Comparison of ENCODE assay signal across 19 mouse cellular contexts in the genomic region with DNA sequence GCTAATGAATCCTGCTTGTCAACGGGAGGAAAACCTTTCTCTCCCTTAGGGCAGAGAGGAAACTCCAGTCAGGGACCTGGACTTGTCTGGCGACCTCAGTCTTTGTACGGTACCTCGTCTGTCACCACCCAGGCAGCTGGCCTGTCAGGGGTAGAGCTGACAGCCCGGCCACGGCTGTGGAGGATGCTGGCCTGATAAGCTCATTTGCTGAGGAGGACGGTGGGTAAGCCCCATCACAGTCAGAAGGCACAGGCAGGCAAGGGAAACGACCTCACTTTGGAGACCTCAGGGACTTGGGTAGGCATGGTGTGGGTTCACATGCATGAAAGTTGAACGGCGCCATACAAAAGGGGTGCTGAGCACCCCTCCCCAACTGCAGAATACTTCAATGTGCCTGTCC.
DNase-seq lines count a peak whose midpoint lies in the region; ATAC-seq and TF ChIP-seq lines count a peak whose summit lies in the region.
"Had no signal": no experiment of that assay in that cellular context is flagged by ENCODE, and none has a peak within 500 bp of the region (broad histone marks: within the 10 kb centered on the region; RNA-seq: fewer than 3 reads in every experiment).

No protein-coding gene starts in this region.

- no peak overlapping the region for H3K4me2 ChIP-seq in heart, embryonic 11.5 days
- H3K4me2 ChIP-seq in hindbrain, embryonic 16.5 days (ENCODE audit: low read length), result no peak overlapping the region
- H3K4me2 ChIP-seq in midbrain, postnatal 0 days (ENCODE audit: low read depth, low read length, poor library complexity, severe bottlenecking), result no peak overlapping the region
- H3K4me2 ChIP-seq in forebrain, embryonic 11.5 days (ENCODE audit: low read depth, low read length, severe bottlenecking), result no peak overlapping the region
- H3K4me2 ChIP-seq: forebrain, embryonic 13.5 days; limb, embryonic 12.5 days; liver, embryonic 15.5 days had no signal

- peaks cover 11% of the 10 kb centered on the region for H3K4me1 ChIP-seq in heart, embryonic 11.5 days (ENCODE audit: control insufficient read depth, insufficient read depth, low read length)
- H3K4me1 ChIP-seq in hindbrain, embryonic 16.5 days (ENCODE audit: control insufficient read depth, insufficient read depth, low read depth, low read length), result peaks cover 6% of the 10 kb centered on the region; the same call in 1 of the 2 replicates
- no peaks in the 10 kb centered on the region for H3K4me1 ChIP-seq in midbrain, postnatal 0 days (ENCODE audit: insufficient read depth, low read length)
- no peaks in the 10 kb centered on the region; the same call in 1 of the 2 replicates for H3K4me1 ChIP-seq in forebrain, embryonic 11.5 days (replicated peaks; ENCODE audit: control insufficient read depth, insufficient read depth, low read length)
- H3K4me1 ChIP-seq: limb, embryonic 12.5 days; liver, embryonic 15.5 days had no signal

- WGBS in heart, embryonic 11.5 days (ENCODE audit: insufficient replicate concordance), result 12% methylated on average over 10 of the region's 10 CpGs
- 26% methylated on average over 10 of the region's 10 CpGs for WGBS in hindbrain, embryonic 16.5 days
- WGBS in midbrain, postnatal 0 days, result 23% methylated on average over 10 of the region's 10 CpGs
- WGBS in forebrain, embryonic 11.5 days, result 46% methylated on average over 10 of the region's 10 CpGs

- no peak overlapping the region for H3K9ac ChIP-seq in heart, embryonic 11.5 days (ENCODE audit: low read depth, low read length)
- no peak overlapping the region for H3K9ac ChIP-seq in hindbrain, embryonic 16.5 days (ENCODE audit: low read depth, low read length)
- H3K9ac ChIP-seq in midbrain, postnatal 0 days (replicated peaks; ENCODE audit: low read length, poor library complexity, severe bottlenecking), result no peak overlapping the region
- no peak overlapping the region for H3K9ac ChIP-seq in forebrain, embryonic 11.5 days (ENCODE audit: low read length)
- H3K9ac ChIP-seq: forebrain, embryonic 13.5 days; limb, embryonic 12.5 days; liver, embryonic 15.5 days had no signal

- H3K27ac ChIP-seq in heart, embryonic 11.5 days (ENCODE audit: low read depth, low read length), result no peak overlapping the region
- H3K27ac ChIP-seq in hindbrain, embryonic 16.5 days (ENCODE audit: low read depth, low read length), result 0 out of 2 replicates have a peak overlapping the region, but pooled peaks have one; percentile 31
- H3K27ac ChIP-seq in midbrain, postnatal 0 days (ENCODE audit: low read depth, low read length), result peak overlapping the region; percentile 55
- H3K27ac ChIP-seq in forebrain, embryonic 11.5 days (ENCODE audit: low read depth, low read length), result no peak overlapping the region
- H3K27ac ChIP-seq: forebrain, embryonic 13.5 days; left cerebral cortex, adult 2 months; limb, embryonic 12.5 days; liver, embryonic 15.5 days had no signal

- no peak for TF ChIP-seq CTCF in midbrain, postnatal 0 days (IDR thresholded peaks at IDR 0.05)

- H3K9me3 ChIP-seq in heart, embryonic 11.5 days (replicated peaks; ENCODE audit: control insufficient read depth, low read length), result no peaks in the 10 kb centered on the region
- H3K9me3 ChIP-seq in hindbrain, embryonic 16.5 days (ENCODE audit: control insufficient read depth, low read length), result no peaks in the 10 kb centered on the region
- no peaks in the 10 kb centered on the region for H3K9me3 ChIP-seq in midbrain, postnatal 0 days (ENCODE audit: low read length)
- no peaks in the 10 kb centered on the region for H3K9me3 ChIP-seq in forebrain, embryonic 11.5 days (ENCODE audit: control insufficient read depth, low read length)
- H3K9me3 ChIP-seq: forebrain, embryonic 13.5 days; limb, embryonic 12.5 days; liver, embryonic 15.5 days had no signal

- H3K27me3 ChIP-seq in heart, embryonic 11.5 days (ENCODE audit: control insufficient read depth, insufficient read depth, low read length), result no peaks in the 10 kb centered on the region; the same call in 1 of the 2 replicates
- H3K27me3 ChIP-seq in hindbrain, embryonic 16.5 days (replicated peaks; ENCODE audit: control insufficient read depth, insufficient read depth, low read length), result peaks cover 2% of the 10 kb centered on the region; the same call in 1 of the 2 replicates
- no peaks in the 10 kb centered on the region for H3K27me3 ChIP-seq in midbrain, postnatal 0 days (ENCODE audit: insufficient read depth, low read length)
- H3K27me3 ChIP-seq in forebrain, embryonic 11.5 days (ENCODE audit: control insufficient read depth, insufficient read depth, low read length), result no peaks in the 10 kb centered on the region
- H3K27me3 ChIP-seq: liver, embryonic 15.5 days had no signal

- ATAC-seq in heart, embryonic 11.5 days (replicated peaks; ENCODE audit: insufficient number of reproducible peaks, low FRiP score, low TSS enrichment), result 0 out of 2 replicates have a peak, but pooled peaks have one; percentile 29
- no peak for ATAC-seq in hindbrain, embryonic 16.5 days
- ATAC-seq in midbrain, postnatal 0 days (ENCODE audit: low FRiP score), result peak; percentile 49; the same call in 1 of the 2 replicates
- ATAC-seq in forebrain, embryonic 11.5 days (replicated peaks; ENCODE audit: low FRiP score), result no peak
- ATAC-seq: forebrain, embryonic 13.5 days; lung, postnatal 0 days had no signal

- no peak for DNase-seq in heart, adult 18-20 months
- peak; percentile 30 for DNase-seq in embryo, embryonic 11 days
- DNase-seq in midbrain, postnatal 0 days (ENCODE audit: low spot score), result no peak
- no peak for DNase-seq in forebrain, embryonic 11.5 days (ENCODE audit: low spot score)
- no peak for DNase-seq in gastrocnemius, postnatal 25 days
- DNase-seq: B cell, adult 2 months; cerebellum, adult 9-11 months; gastrocnemius, postnatal 36 days; kidney, adult 2 months; kidney, postnatal 25 days; right cerebral cortex, postnatal 4 days; thymus, postnatal 4 days had no signal

- peaks cover 2% of the 10 kb centered on the region; the same call in 1 of the 2 replicates for H3K36me3 ChIP-seq in heart, embryonic 11.5 days (ENCODE audit: control insufficient read depth, insufficient read depth, low read length)
- no peaks in the 10 kb centered on the region for H3K36me3 ChIP-seq in hindbrain, embryonic 16.5 days (ENCODE audit: control insufficient read depth, insufficient read depth, low read length)
- no peaks in the 10 kb centered on the region for H3K36me3 ChIP-seq in midbrain, postnatal 0 days (ENCODE audit: insufficient read depth, low read length)
- H3K36me3 ChIP-seq in forebrain, embryonic 11.5 days (ENCODE audit: control insufficient read depth, insufficient read depth, low read length), result no peaks in the 10 kb centered on the region
- H3K36me3 ChIP-seq: limb, embryonic 12.5 days; liver, embryonic 15.5 days had no signal

- no peak overlapping the region for H3K4me3 ChIP-seq in heart, embryonic 11.5 days (ENCODE audit: low read depth, low read length)
- H3K4me3 ChIP-seq in hindbrain, embryonic 16.5 days (ENCODE audit: low read length), result no peak overlapping the region
- no peak overlapping the region for H3K4me3 ChIP-seq in midbrain, postnatal 0 days (ENCODE audit: low read depth, low read length)
- H3K4me3 ChIP-seq in forebrain, embryonic 11.5 days (ENCODE audit: low read depth, low read length), result no peak overlapping the region
- H3K4me3 ChIP-seq: forebrain, embryonic 13.5 days; left cerebral cortex, adult 2 months; limb, embryonic 12.5 days; liver, embryonic 15.5 days had no signal

Comparison
In these comparisons a context has a peak if more than half of its experiments do, and no peak if none do; other contexts are left out.
1. ATAC-seq: peak in heart, embryonic 11.5 days (single experiment) and midbrain, postnatal 0 days (single experiment); none in hindbrain, embryonic 16.5 days (single experiment) and forebrain, embryonic 11.5 days (single experiment).
2. H3K27ac ChIP-seq: peak in hindbrain, embryonic 16.5 days (single experiment) and midbrain, postnatal 0 days (single experiment); none in heart, embryonic 11.5 days (single experiment) and forebrain, embryonic 11.5 days (single experiment).